Mouse (Mus musculus): ENCODE measurements around the gene Anxa6. TPM values are rescaled to one million over a fixed set of nuclear protein-coding genes. Genes with fewer than 3 reads are reported as not detected.

Gene Anxa6
- polyA plus RNA-seq, 1 experiment from 2014 or later: 112 TPM

DNA sequence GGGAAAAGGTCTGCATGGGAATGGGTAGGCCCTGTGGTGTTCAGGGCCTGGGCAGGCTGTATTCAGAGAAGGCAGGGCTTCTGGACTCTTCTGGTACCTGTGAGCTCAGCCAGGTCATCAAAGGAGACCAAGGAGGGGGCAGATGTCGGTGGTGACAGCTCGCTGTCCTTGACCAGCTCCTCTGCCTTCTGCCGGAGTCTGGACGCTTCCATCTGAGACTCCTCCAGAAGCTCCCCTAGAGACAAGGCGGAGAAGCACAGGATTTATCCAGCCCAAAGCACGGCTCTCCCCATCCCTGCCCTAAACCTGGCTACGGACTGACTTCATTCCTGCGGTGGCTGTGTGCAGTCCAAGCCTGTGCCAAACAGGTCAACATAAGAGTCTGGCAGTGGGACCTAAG lies 93.7 kb downstream of the Anxa6 start:
- DNase-seq (ENCODE audit: low spot score) (no peak), ATAC-seq (replicated peaks; ENCODE audit: insufficient number of reproducible peaks, low FRiP score, low TSS enrichment, low read depth) (no peak)
- no peaks in the 10 kb centered on the region for H3K4me1 ChIP-seq (ENCODE audit: control insufficient read depth, insufficient read depth, low read length)
- no peak overlapping the region for H3K9ac ChIP-seq (replicated peaks; ENCODE audit: low read length)
- 89% methylated on average over 8 of the region's 8 CpGs for WGBS
- H3K4me2 ChIP-seq (ENCODE audit: low read depth, low read length): no peak overlapping the region
- H3K27ac ChIP-seq (replicated peaks; ENCODE audit: low read depth, low read length): no peak overlapping the region
- no peak overlapping the region for H3K4me3 ChIP-seq (ENCODE audit: low read depth, low read length)
- no peaks in the 10 kb centered on the region; the same call in 1 of the 2 replicates for H3K36me3 ChIP-seq (replicated peaks; ENCODE audit: control insufficient read depth, insufficient read depth, low read depth, low read length)
- no peaks in the 10 kb centered on the region for H3K9me3 ChIP-seq (replicated peaks; ENCODE audit: control insufficient read depth, low read length)
- no peaks in the 10 kb centered on the region for H3K27me3 ChIP-seq (ENCODE audit: control insufficient read depth, insufficient read depth, low read length)

DNA sequence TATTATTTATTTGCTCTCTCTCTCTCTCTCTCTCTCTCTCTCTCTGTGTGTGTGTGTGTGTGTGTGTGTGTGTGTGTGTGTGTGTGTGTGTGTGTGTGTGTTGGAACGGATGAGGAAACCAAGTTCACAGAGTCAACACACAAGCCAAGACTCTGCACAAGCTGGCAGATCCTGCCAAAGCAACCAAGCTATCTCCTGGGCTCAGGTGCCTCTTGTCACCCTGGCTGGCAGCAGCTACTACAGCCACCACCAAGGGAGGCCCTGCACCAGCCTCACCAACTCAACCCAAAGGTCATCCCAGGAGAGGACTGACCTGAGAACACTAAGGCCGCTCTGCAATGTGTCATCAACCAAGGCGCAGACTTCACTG lies 96.5 kb downstream of the Anxa6 start:
- no peak overlapping the region for H3K4me3 ChIP-seq (ENCODE audit: low read depth, low read length)
- H3K9me3 ChIP-seq (replicated peaks; ENCODE audit: control insufficient read depth, low read length): no peaks in the 10 kb centered on the region
- no peak overlapping the region for H3K4me2 ChIP-seq (ENCODE audit: low read depth, low read length)
- H3K27ac ChIP-seq (replicated peaks; ENCODE audit: low read depth, low read length): no peak overlapping the region
- H3K9ac ChIP-seq (replicated peaks; ENCODE audit: low read length): no peak overlapping the region
- no peak for ATAC-seq (replicated peaks; ENCODE audit: insufficient number of reproducible peaks, low FRiP score, low TSS enrichment, low read depth)
- DNase-seq (ENCODE audit: low spot score): no peak
- 92% methylated on average over 3 of the region's 3 CpGs for WGBS
- H3K27me3 ChIP-seq (ENCODE audit: control insufficient read depth, insufficient read depth, low read length): no peaks in the 10 kb centered on the region
- H3K36me3 ChIP-seq (replicated peaks; ENCODE audit: control insufficient read depth, insufficient read depth, low read depth, low read length): no peaks in the 10 kb centered on the region; the same call in 1 of the 2 replicates
- H3K4me1 ChIP-seq (ENCODE audit: control insufficient read depth, insufficient read depth, low read length): no peaks in the 10 kb centered on the region

- no peaks in the 10 kb centered on the region for H3K27me3 ChIP-seq (ENCODE audit: control insufficient read depth, insufficient read depth, low read length)
- WGBS: 45% methylated on average over 12 of the region's 12 CpGs
- no peaks in the 10 kb centered on the region for H3K9me3 ChIP-seq (replicated peaks; ENCODE audit: control insufficient read depth, low read length)
- no peak overlapping the region for H3K9ac ChIP-seq (replicated peaks; ENCODE audit: low read length)
- DNase-seq (ENCODE audit: low spot score) (no peak), ATAC-seq (replicated peaks; ENCODE audit: insufficient number of reproducible peaks, low FRiP score, low TSS enrichment, low read depth) (no peak)
- no peaks in the 10 kb centered on the region for H3K4me1 ChIP-seq (ENCODE audit: control insufficient read depth, insufficient read depth, low read length)
- no peak overlapping the region for H3K4me2 ChIP-seq (ENCODE audit: low read depth, low read length)
- H3K36me3 ChIP-seq (replicated peaks; ENCODE audit: control insufficient read depth, insufficient read depth, low read depth, low read length): no peaks in the 10 kb centered on the region; the same call in 1 of the 2 replicates
- no peak overlapping the region for H3K4me3 ChIP-seq (ENCODE audit: low read depth, low read length)
- no peak overlapping the region for H3K27ac ChIP-seq (replicated peaks; ENCODE audit: low read depth, low read length)
Measured at GRCm38 (mm10) chr11:54936035-54936770, 97.0 kb downstream of the Anxa6 start.

DNA sequence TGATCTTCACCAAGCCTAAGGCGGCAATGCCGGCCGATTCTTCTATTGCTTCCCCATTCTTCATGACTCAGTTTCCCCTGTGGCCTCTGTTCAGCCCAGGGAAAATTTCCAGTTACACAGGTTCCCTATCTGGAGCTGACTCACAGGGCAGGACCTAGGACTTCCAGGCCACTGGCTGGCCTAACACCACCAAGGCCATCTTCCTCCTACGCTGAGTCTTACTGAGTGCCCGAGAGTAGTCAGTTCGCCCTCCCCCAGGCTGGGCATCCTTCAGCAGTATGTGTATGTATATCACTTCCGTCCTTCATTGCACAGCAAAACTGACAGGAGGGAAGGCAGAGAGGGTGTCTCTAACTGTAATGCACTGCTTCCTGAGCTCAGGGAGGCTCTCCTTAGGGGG lies 99.0 kb downstream of the Anxa6 start:
- H3K4me1 ChIP-seq (ENCODE audit: control insufficient read depth, insufficient read depth, low read length): no peaks in the 10 kb centered on the region
- H3K27ac ChIP-seq (replicated peaks; ENCODE audit: low read depth, low read length): no peak overlapping the region
- ATAC-seq (replicated peaks; ENCODE audit: insufficient number of reproducible peaks, low FRiP score, low TSS enrichment, low read depth) (no peak), DNase-seq (ENCODE audit: low spot score) (no peak)
- no peak overlapping the region for H3K4me3 ChIP-seq (ENCODE audit: low read depth, low read length)
- no peaks in the 10 kb centered on the region for H3K27me3 ChIP-seq (ENCODE audit: control insufficient read depth, insufficient read depth, low read length)
- H3K36me3 ChIP-seq (replicated peaks; ENCODE audit: control insufficient read depth, insufficient read depth, low read depth, low read length): no peaks in the 10 kb centered on the region; the same call in 1 of the 2 replicates
- no peak overlapping the region for H3K9ac ChIP-seq (replicated peaks; ENCODE audit: low read length)
- H3K4me2 ChIP-seq (ENCODE audit: low read depth, low read length): no peak overlapping the region
- WGBS: 93% methylated on average over 7 of the region's 7 CpGs
- H3K9me3 ChIP-seq (replicated peaks; ENCODE audit: control insufficient read depth, low read length): no peaks in the 10 kb centered on the region

- DNase-seq (ENCODE audit: low spot score) (no peak), ATAC-seq (replicated peaks; ENCODE audit: insufficient number of reproducible peaks, low FRiP score, low TSS enrichment, low read depth) (no peak)
- no peak overlapping the region for H3K4me2 ChIP-seq (ENCODE audit: low read depth, low read length)
- no peaks in the 10 kb centered on the region; the same call in 1 of the 2 replicates for H3K36me3 ChIP-seq (replicated peaks; ENCODE audit: control insufficient read depth, insufficient read depth, low read depth, low read length)
- WGBS: 91% methylated on average over 6 of the region's 6 CpGs
- H3K27me3 ChIP-seq (ENCODE audit: control insufficient read depth, insufficient read depth, low read length): no peaks in the 10 kb centered on the region
- H3K4me1 ChIP-seq (ENCODE audit: control insufficient read depth, insufficient read depth, low read length): no peaks in the 10 kb centered on the region
- H3K9ac ChIP-seq (replicated peaks; ENCODE audit: low read length): no peak overlapping the region
- H3K9me3 ChIP-seq (replicated peaks; ENCODE audit: control insufficient read depth, low read length): no peaks in the 10 kb centered on the region
- no peak overlapping the region for H3K27ac ChIP-seq (replicated peaks; ENCODE audit: low read depth, low read length)
- H3K4me3 ChIP-seq (ENCODE audit: low read depth, low read length): no peak overlapping the region
Measured at GRCm38 (mm10) chr11:54932540-54932939, 100.7 kb downstream of the Anxa6 start.

DNA sequence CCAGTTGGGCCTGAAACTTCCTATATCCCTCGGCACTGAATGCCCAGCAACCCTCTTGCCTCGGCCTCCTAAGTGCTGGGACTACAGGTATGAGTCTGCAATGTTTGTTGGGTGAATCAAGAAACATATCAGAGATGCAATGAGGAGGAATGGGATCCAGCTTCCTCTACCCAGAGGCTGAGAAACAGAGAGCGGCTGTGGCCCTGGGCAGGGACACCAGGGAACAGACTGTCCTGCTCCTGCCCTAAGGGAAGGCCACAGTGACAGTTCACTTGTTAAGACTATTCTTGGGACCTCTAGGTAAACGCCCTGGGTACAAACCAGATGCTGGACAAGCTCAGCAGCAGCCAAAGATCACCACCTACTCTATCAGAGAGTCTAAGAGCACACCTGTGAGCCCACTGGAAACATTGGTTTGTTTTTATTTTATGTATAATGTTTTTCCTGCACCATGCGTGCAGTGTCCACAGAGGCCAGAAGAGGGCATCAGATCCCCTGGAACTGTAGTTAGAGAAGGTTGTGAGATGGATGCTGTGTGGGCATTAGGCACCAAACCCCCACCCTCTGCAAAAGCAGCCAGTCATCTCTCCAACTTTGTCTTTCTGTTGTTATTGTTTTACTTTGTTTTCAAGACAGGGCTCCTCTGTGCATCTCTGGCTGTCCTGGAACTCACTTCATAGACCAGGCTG lies 101.7 kb downstream of the Anxa6 start:
- H3K4me2 ChIP-seq (ENCODE audit: low read depth, low read length): no peak overlapping the region
- H3K4me1 ChIP-seq (ENCODE audit: control insufficient read depth, insufficient read depth, low read length): no peaks in the 10 kb centered on the region
- H3K9ac ChIP-seq (replicated peaks; ENCODE audit: low read length): no peak overlapping the region
- H3K27ac ChIP-seq (replicated peaks; ENCODE audit: low read depth, low read length): no peak overlapping the region
- ATAC-seq (replicated peaks; ENCODE audit: insufficient number of reproducible peaks, low FRiP score, low TSS enrichment, low read depth) (no peak), DNase-seq (ENCODE audit: low spot score) (peak; percentile 29)
- H3K4me3 ChIP-seq (ENCODE audit: low read depth, low read length): no peak overlapping the region
- H3K27me3 ChIP-seq (ENCODE audit: control insufficient read depth, insufficient read depth, low read length): no peaks in the 10 kb centered on the region
- no peaks in the 10 kb centered on the region; the same call in 1 of the 2 replicates for H3K36me3 ChIP-seq (replicated peaks; ENCODE audit: control insufficient read depth, insufficient read depth, low read depth, low read length)
- WGBS: 64% methylated on average over 5 of the region's 5 CpGs
- no peaks in the 10 kb centered on the region for H3K9me3 ChIP-seq (replicated peaks; ENCODE audit: control insufficient read depth, low read length)

- 70% methylated on average over 7 of the region's 7 CpGs for WGBS
- no peaks in the 10 kb centered on the region for H3K36me3 ChIP-seq (replicated peaks; ENCODE audit: control insufficient read depth, insufficient read depth, low read depth, low read length)
- H3K27me3 ChIP-seq (ENCODE audit: control insufficient read depth, insufficient read depth, low read length): no peaks in the 10 kb centered on the region
- ATAC-seq (replicated peaks; ENCODE audit: insufficient number of reproducible peaks, low FRiP score, low TSS enrichment, low read depth): no peak
- H3K9ac ChIP-seq (replicated peaks; ENCODE audit: low read length): no peak overlapping the region
- no peak overlapping the region for H3K27ac ChIP-seq (replicated peaks; ENCODE audit: low read depth, low read length)
- H3K9me3 ChIP-seq (replicated peaks; ENCODE audit: control insufficient read depth, low read length): no peaks in the 10 kb centered on the region
- DNase-seq (ENCODE audit: low spot score): peak; percentile 68
- no peak overlapping the region for H3K4me3 ChIP-seq (ENCODE audit: low read depth, low read length)
- no peaks in the 10 kb centered on the region for H3K4me1 ChIP-seq (ENCODE audit: control insufficient read depth, insufficient read depth, low read length)
- H3K4me2 ChIP-seq (ENCODE audit: low read depth, low read length): no peak overlapping the region
Measured at GRCm38 (mm10) chr11:54930318-54930979, 102.8 kb downstream of the Anxa6 start.

GRCm38 (mm10) chr11:54929744-54930143 lies 103.5 kb downstream of the Anxa6 start:
- H3K27ac ChIP-seq (replicated peaks; ENCODE audit: low read depth, low read length): no peak overlapping the region
- no peak overlapping the region for H3K4me3 ChIP-seq (ENCODE audit: low read depth, low read length)
- no peaks in the 10 kb centered on the region for H3K4me1 ChIP-seq (ENCODE audit: control insufficient read depth, insufficient read depth, low read length)
- WGBS: 88% methylated on average over 8 of the region's 8 CpGs
- ATAC-seq (replicated peaks; ENCODE audit: insufficient number of reproducible peaks, low FRiP score, low TSS enrichment, low read depth) (no peak), DNase-seq (ENCODE audit: low spot score) (no peak)
- no peaks in the 10 kb centered on the region for H3K36me3 ChIP-seq (replicated peaks; ENCODE audit: control insufficient read depth, insufficient read depth, low read depth, low read length)
- no peak overlapping the region for H3K4me2 ChIP-seq (ENCODE audit: low read depth, low read length)
- H3K27me3 ChIP-seq (ENCODE audit: control insufficient read depth, insufficient read depth, low read length): no peaks in the 10 kb centered on the region
- H3K9me3 ChIP-seq (replicated peaks; ENCODE audit: control insufficient read depth, low read length): no peaks in the 10 kb centered on the region
- no peak overlapping the region for H3K9ac ChIP-seq (replicated peaks; ENCODE audit: low read length)
